Comparison of ENCODE assay signal across 8 mouse cellular contexts in genomic region chr4:133632483-133633327, GRCm38 (mm10). TPM values are rescaled to one million over a fixed set of nuclear protein-coding genes. Genes with fewer than 3 reads are reported as not detected.
DNase-seq lines count a peak whose midpoint lies in the region; ATAC-seq and TF ChIP-seq lines count a peak whose summit lies in the region.

No protein-coding gene starts in this region.

- H3K27ac ChIP-seq in embryonic facial prominence, embryonic 15.5 days (replicated peaks) = peak overlapping the region; percentile 76
- H3K27ac ChIP-seq in hindbrain, embryonic 16.5 days (ENCODE audit: low read depth, low read length) = peak overlapping the region; percentile 90
- peak overlapping the region; percentile 82 for H3K27ac ChIP-seq in lung, postnatal 0 days (ENCODE audit: low read length)

- 3% methylated on average over 34 of the region's 69 CpGs for WGBS in embryonic facial prominence, embryonic 15.5 days
- under 1% methylated on average over 47 of the region's 69 CpGs for WGBS in hindbrain, embryonic 16.5 days
- WGBS in lung, postnatal 0 days = 1% methylated on average over 41 of the region's 69 CpGs

- peak overlapping the region; percentile 75 for H3K4me2 ChIP-seq in embryonic facial prominence, embryonic 15.5 days (replicated peaks)
- H3K4me2 ChIP-seq in hindbrain, embryonic 16.5 days (ENCODE audit: low read length) = peak overlapping the region; percentile 71
- H3K4me2 ChIP-seq in lung, postnatal 0 days (replicated peaks; ENCODE audit: low read depth, low read length) = peak overlapping the region; percentile 88

- H3K4me3 ChIP-seq in embryonic facial prominence, embryonic 15.5 days (replicated peaks) = peak overlapping the region; percentile 77
- peak overlapping the region; percentile 92 for H3K4me3 ChIP-seq in hindbrain, embryonic 16.5 days (ENCODE audit: low read length)
- peak overlapping the region; percentile 63 for H3K4me3 ChIP-seq in lung, postnatal 0 days (ENCODE audit: low read depth, low read length)

- H3K9me3 ChIP-seq in embryonic facial prominence, embryonic 15.5 days (replicated peaks) = no peaks in the 10 kb centered on the region
- H3K9me3 ChIP-seq in hindbrain, embryonic 16.5 days (ENCODE audit: control insufficient read depth, low read length) = no peaks in the 10 kb centered on the region
- no peaks in the 10 kb centered on the region for H3K9me3 ChIP-seq in lung, postnatal 0 days (ENCODE audit: low read length)

- no peak for TF ChIP-seq EP300 in lung, postnatal 0 days (IDR thresholded peaks at IDR 0.05)

- H3K36me3 ChIP-seq in embryonic facial prominence, embryonic 15.5 days = no peaks in the 10 kb centered on the region
- H3K36me3 ChIP-seq in hindbrain, embryonic 16.5 days (ENCODE audit: control insufficient read depth, insufficient read depth, low read length) = no peaks in the 10 kb centered on the region
- H3K36me3 ChIP-seq in lung, postnatal 0 days (ENCODE audit: insufficient read depth, low read length) = no peaks in the 10 kb centered on the region

- peak overlapping the region; percentile 96 for H3K9ac ChIP-seq in embryonic facial prominence, embryonic 15.5 days
- H3K9ac ChIP-seq in hindbrain, embryonic 16.5 days (ENCODE audit: low read depth, low read length) = peak overlapping the region; percentile 99
- H3K9ac ChIP-seq in lung, postnatal 0 days (replicated peaks; ENCODE audit: low read depth) = peak overlapping the region; percentile 86

- TF ChIP-seq CTCF in lung, postnatal 0 days (IDR thresholded peaks at IDR 0.05) = 0 out of 2 replicates have a peak, but pooled peaks have one; percentile 5

- ATAC-seq in embryonic facial prominence, embryonic 15.5 days (ENCODE audit: insufficient number of reproducible peaks, low FRiP score, low TSS enrichment, low read depth) = peak; percentile 56
- ATAC-seq in hindbrain, embryonic 16.5 days = peak; percentile 75
- peak; percentile 61 for ATAC-seq in lung, postnatal 0 days

- H3K4me1 ChIP-seq in embryonic facial prominence, embryonic 15.5 days = peaks cover 25% of the 10 kb centered on the region
- H3K4me1 ChIP-seq in hindbrain, embryonic 16.5 days (ENCODE audit: control insufficient read depth, insufficient read depth, low read depth, low read length) = peaks cover 21% of the 10 kb centered on the region
- H3K4me1 ChIP-seq in lung, postnatal 0 days (ENCODE audit: insufficient read depth, low read depth, low read length) = peaks cover 6% of the 10 kb centered on the region; the same call in 1 of the 2 replicates

- H3K27me3 ChIP-seq in embryonic facial prominence, embryonic 15.5 days = no peaks in the 10 kb centered on the region
- no peaks in the 10 kb centered on the region for H3K27me3 ChIP-seq in hindbrain, embryonic 16.5 days (replicated peaks; ENCODE audit: control insufficient read depth, insufficient read depth, low read length)
- H3K27me3 ChIP-seq in lung, postnatal 0 days (replicated peaks; ENCODE audit: insufficient read depth, low read length) = no peaks in the 10 kb centered on the region

- DNase-seq in adrenal gland, adult (ENCODE audit: inconsistent age in 2 of 2, low spot score in 1 of 2) = peak; percentile 66 to 71
- DNase-seq in adrenal gland, postnatal 4 days (ENCODE audit: low spot score in 2 of 2) = no peak
- peak; percentile 59 for DNase-seq in retina, embryonic 14.5 days (ENCODE audit: low spot score)
- no peak for DNase-seq in retina, postnatal 1 day
- DNase-seq in lung, postnatal 0 days (ENCODE audit: low spot score) = peak; percentile 58
- peak; percentile 14 for DNase-seq in thymus, postnatal 0 days (ENCODE audit: low spot score)

RNA-seq across cellular contexts. Expression of gene Zdhhc18, which starts 17.2 kb away (rescaled TPM):
- total RNA-seq in adrenal gland, postnatal 4 days (2021) = 10 to 100 TPM; 20.8 to 23.9 TPM
- 4.6 and 5.4 TPM in 2 replicates for polyA plus RNA-seq in embryonic facial prominence, embryonic 15.5 days (2015; fragmentation: Nextera tagmentation; extraction: Ambion mirVana)
- polyA plus RNA-seq in hindbrain, embryonic 16.5 days (2015; fragmentation: Nextera tagmentation; extraction: Ambion mirVana) = 3.6 and 3.7 TPM in 2 replicates
- 5.8 and 9.4 TPM in 2 replicates for polyA plus RNA-seq in lung, postnatal 0 days (2015; fragmentation: Nextera tagmentation; extraction: Ambion mirVana)
- polyA plus RNA-seq in thymus, postnatal 0 days (2015; fragmentation: Nextera tagmentation; extraction: Ambion mirVana) = 6.7 and 10.5 TPM in 2 replicates

RNA-seq across cellular contexts. Expression of gene Sfn, which starts 30.7 kb away (rescaled TPM):
- total RNA-seq in adrenal gland, postnatal 4 days (2021) = 1 to 10 TPM; 3.7 to 4.3 TPM
- 347 and 362 TPM in 2 replicates for polyA plus RNA-seq in embryonic facial prominence, embryonic 15.5 days (2015; fragmentation: Nextera tagmentation; extraction: Ambion mirVana)
- polyA plus RNA-seq in hindbrain, embryonic 16.5 days (2015; fragmentation: Nextera tagmentation; extraction: Ambion mirVana) = 2.1 and 2.2 TPM in 2 replicates
- polyA plus RNA-seq in lung, postnatal 0 days (2015; fragmentation: Nextera tagmentation; extraction: Ambion mirVana) = 23.7 and 32.4 TPM in 2 replicates
- polyA plus RNA-seq in thymus, postnatal 0 days (2015; fragmentation: Nextera tagmentation; extraction: Ambion mirVana) = 60.3 and 66.3 TPM in 2 replicates

RNA-seq across cellular contexts. Expression of gene Pigv, which starts 39.7 kb away (rescaled TPM):
- 10 to 100 TPM; 19.8 to 20.2 TPM for total RNA-seq in adrenal gland, postnatal 4 days (2021)
- 16.2 and 17.6 TPM in 2 replicates for polyA plus RNA-seq in embryonic facial prominence, embryonic 15.5 days (2015; fragmentation: Nextera tagmentation; extraction: Ambion mirVana)
- 14.1 and 15.9 TPM in 2 replicates for polyA plus RNA-seq in hindbrain, embryonic 16.5 days (2015; fragmentation: Nextera tagmentation; extraction: Ambion mirVana)
- polyA plus RNA-seq in lung, postnatal 0 days (2015; fragmentation: Nextera tagmentation; extraction: Ambion mirVana) = 17.3 and 17.8 TPM in 2 replicates
- polyA plus RNA-seq in thymus, postnatal 0 days (2015; fragmentation: Nextera tagmentation; extraction: Ambion mirVana) = 18.6 and 19.4 TPM in 2 replicates

RNA-seq across cellular contexts. Expression of gene Gpn2, which starts 48.5 kb away (rescaled TPM):
- total RNA-seq in adrenal gland, postnatal 4 days (2021) = 10 to 100 TPM; 13.7 to 16.6 TPM
- polyA plus RNA-seq in embryonic facial prominence, embryonic 15.5 days (2015; fragmentation: Nextera tagmentation; extraction: Ambion mirVana) = 19.2 and 24.9 TPM in 2 replicates
- polyA plus RNA-seq in hindbrain, embryonic 16.5 days (2015; fragmentation: Nextera tagmentation; extraction: Ambion mirVana) = 16.6 and 16.9 TPM in 2 replicates
- 15.8 and 17.6 TPM in 2 replicates for polyA plus RNA-seq in lung, postnatal 0 days (2015; fragmentation: Nextera tagmentation; extraction: Ambion mirVana)
- polyA plus RNA-seq in thymus, postnatal 0 days (2015; fragmentation: Nextera tagmentation; extraction: Ambion mirVana) = 23.4 and 25.9 TPM in 2 replicates

RNA-seq across cellular contexts. Expression of gene Gpatch3, which starts 58.2 kb away (rescaled TPM):
- 10 to 100 TPM; 10.4 to 14.5 TPM for total RNA-seq in adrenal gland, postnatal 4 days (2021)
- polyA plus RNA-seq in embryonic facial prominence, embryonic 15.5 days (2015; fragmentation: Nextera tagmentation; extraction: Ambion mirVana) = 7.1 and 7.7 TPM in 2 replicates
- 5.9 and 7.6 TPM in 2 replicates for polyA plus RNA-seq in hindbrain, embryonic 16.5 days (2015; fragmentation: Nextera tagmentation; extraction: Ambion mirVana)
- polyA plus RNA-seq in lung, postnatal 0 days (2015; fragmentation: Nextera tagmentation; extraction: Ambion mirVana) = 6.7 and 7.1 TPM in 2 replicates
- polyA plus RNA-seq in thymus, postnatal 0 days (2015; fragmentation: Nextera tagmentation; extraction: Ambion mirVana) = 8.3 and 8.9 TPM in 2 replicates

Comparison
In these comparisons a context has a peak if more than half of its experiments do, and no peak if none do; other contexts are left out.
1. DNase-seq: peak in adrenal gland, adult (2 of 2), retina, embryonic 14.5 days (single experiment), lung, postnatal 0 days (single experiment) and thymus, postnatal 0 days (single experiment); none in adrenal gland, postnatal 4 days (0 of 2) and retina, postnatal 1 day (single experiment).
2. Peak in every context shown above with its lines, with median percentiles within 50 percentile points of each other: ATAC-seq, H3K27ac ChIP-seq, H3K4me2 ChIP-seq, H3K4me3 ChIP-seq and H3K9ac ChIP-seq.